Mouse (Mus musculus): ENCODE results near the gene Irak3.

GRCm38 (mm10) chr10:120208015-120208414, 6.1 kb upstream of the Irak3 start:
- no peak for TF ChIP-seq POLR2A (IDR thresholded peaks at IDR 0.05; ENCODE audit: low read depth, low read length)
- TF ChIP-seq CTCF (IDR thresholded peaks at IDR 0.05; ENCODE audit: extremely low read depth, insufficient read length, insufficient replicate concordance, low read depth, low read length), result no peak

Data from small intestine, adult 2 months (tissue).